Mouse (Mus musculus) embryonic facial prominence, embryonic 11.5 days (tissue): ENCODE data around the gene Rnf44. TPM values are rescaled to one million over a fixed set of nuclear protein-coding genes. Genes with fewer than 3 reads are reported as not detected.

Source experiments
- ATAC-seq: fragments of 200-750 bp; cut with Nextera tagmentation; replicated peaks from 2 replicates; pipeline ENCODE4 v1.8.0; 2017; ENCODE audit warnings: low read depth; ENCODE audit not compliant: insufficient number of reproducible peaks, low FRiP score, low TSS enrichment
- DNase-seq: peaks from one replicate; pipeline ENCODE4 v3.0.0-alpha.2; 2015; ENCODE audit warnings: low spot score
- H3K27ac ChIP-seq: fragments of 300-500 bp; sonication (generic); replicated peaks from 2 replicates; pipeline ENCODE4 v1.5.1; 2014; ENCODE audit warnings: mild to moderate bottlenecking, low read depth, low read length, control low read depth
- H3K27me3 ChIP-seq: fragments of 300-500 bp; sonication (generic); 2 replicates; pipeline ENCODE4 v1.6.1; 2014; ENCODE audit warnings: mild to moderate bottlenecking, low read length, moderate library complexity, mixed read lengths; ENCODE audit not compliant: control insufficient read depth, insufficient read depth
- H3K36me3 ChIP-seq: fragments of 300-500 bp; sonication (generic); replicated peaks from 2 replicates; pipeline ENCODE4 v1.6.1; 2014; ENCODE audit warnings: low read depth, mild to moderate bottlenecking, low read length, moderate library complexity, mixed read lengths; ENCODE audit not compliant: control insufficient read depth, insufficient read depth
- H3K4me1 ChIP-seq: fragments of 300-500 bp; sonication (generic); 2 replicates; pipeline ENCODE4 v1.6.1; 2014; ENCODE audit warnings: low read length, mixed read lengths; ENCODE audit not compliant: control insufficient read depth, insufficient read depth
- H3K4me2 ChIP-seq: fragments of 300-500 bp; sonication (generic); 2 replicates; pipeline ENCODE4 v1.6.1; 2014; ENCODE audit warnings: low read depth, mild to moderate bottlenecking, control low read depth, low read length, moderate library complexity
- H3K4me3 ChIP-seq: fragments of 300-500 bp; sonication (generic); 2 replicates; pipeline ENCODE4 v1.5.1; 2014; ENCODE audit warnings: low read depth, low read length, control low read depth
- H3K9ac ChIP-seq: fragments of 300-500 bp; sonication (generic); replicated peaks from 2 replicates; pipeline ENCODE4 v1.6.1; 2014; ENCODE audit warnings: mild to moderate bottlenecking, control low read depth, low read length
- H3K9me3 ChIP-seq: fragments of 300-500 bp; sonication (generic); replicated peaks from 2 replicates; pipeline ENCODE4 v1.6.1; 2016; ENCODE audit warnings: mild to moderate bottlenecking, low read length, inconsistent platforms, mixed read lengths; ENCODE audit not compliant: control insufficient read depth
- WGBS: fragments of 180-500 bp; shearing (Covaris S2); extraction: QIAGEN DNeasy Blood & Tissue Kit; methylation state at CpG from one replicate; pipeline ENCODE4 v1.1.7; 2014; 5-methylcytosine and 5-hydroxymethylcytosine counted together
- polyA plus RNA-seq: library from polyadenylated mRNA; unstranded; fragments of >200 nt; fragmentation: Nextera tagmentation; extraction: Ambion mirVana; gene quantifications from 2 replicates; pipeline ENCODE4 v1.2.1, GENCODE M21; 2014

Gene Rnf44
- polyA plus RNA-seq, 1 experiment from 2014 or later: 65.0 TPM

DNA sequence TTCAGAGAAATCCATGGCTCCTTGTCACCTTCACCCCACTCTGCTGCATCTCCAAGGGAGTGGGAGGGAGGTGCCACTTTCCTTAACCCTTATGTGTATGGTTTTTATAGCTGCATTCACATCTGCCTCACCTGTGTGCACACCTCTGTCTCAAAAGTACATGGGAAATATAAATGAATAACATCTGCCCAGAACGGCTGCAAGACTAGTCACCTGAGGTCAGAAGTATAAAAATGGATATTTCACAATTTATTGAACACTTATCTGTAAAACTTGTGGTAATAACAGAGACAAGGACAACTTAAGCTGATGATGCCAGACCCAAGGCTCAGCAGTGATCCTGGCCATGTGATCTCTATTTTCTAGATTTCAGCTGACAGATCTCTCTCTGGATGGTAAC is 29.2 kb downstream of the Rnf44 start:
- H3K4me3 ChIP-seq: no peak overlapping the region
- H3K4me1 ChIP-seq: no peaks in the 10 kb centered on the region
- 91% methylated on average over 1 of the region's 1 CpGs for WGBS
- DNase-seq (no peak), ATAC-seq (no peak)
- H3K9me3 ChIP-seq: no peaks in the 10 kb centered on the region
- H3K9ac ChIP-seq: no peak overlapping the region
- no peak overlapping the region for H3K4me2 ChIP-seq
- H3K27ac ChIP-seq: no peak overlapping the region
- H3K36me3 ChIP-seq: peaks cover 8% of the 10 kb centered on the region
- no peaks in the 10 kb centered on the region for H3K27me3 ChIP-seq

DNA sequence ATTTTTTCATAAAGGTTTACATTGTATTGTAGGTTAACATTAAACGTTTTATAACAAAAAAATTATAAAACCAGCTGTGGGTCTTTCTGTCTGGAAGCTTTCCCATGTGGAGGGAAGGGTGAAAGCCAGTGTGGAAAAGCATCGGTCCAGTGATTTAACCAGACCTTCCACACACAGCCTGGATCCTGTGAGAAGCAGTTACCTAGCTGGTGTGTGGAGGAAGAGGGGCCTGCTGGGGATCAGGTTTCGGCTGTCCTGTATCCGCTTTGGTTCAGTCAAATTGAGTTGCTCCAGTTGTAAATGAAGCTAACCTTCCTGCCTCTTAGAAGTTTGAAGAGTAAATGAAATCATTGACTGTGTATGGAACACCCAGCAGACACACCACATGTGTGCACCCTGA is 29.7 kb downstream of the Rnf44 start:
- Histone ChIP-seq H3K36me3 (peaks cover 8% of the 10 kb centered on the region), H3K4me3 (no peak overlapping the region), H3K27me3 (no peaks in the 10 kb centered on the region), H3K9me3 (no peaks in the 10 kb centered on the region), H3K9ac (no peak overlapping the region), H3K4me1 (no peaks in the 10 kb centered on the region), H3K27ac (no peak overlapping the region), H3K4me2 (no peak overlapping the region)
- ATAC-seq (no peak), DNase-seq (no peak)
- WGBS: 75% methylated on average over 4 of the region's 4 CpGs

DNA sequence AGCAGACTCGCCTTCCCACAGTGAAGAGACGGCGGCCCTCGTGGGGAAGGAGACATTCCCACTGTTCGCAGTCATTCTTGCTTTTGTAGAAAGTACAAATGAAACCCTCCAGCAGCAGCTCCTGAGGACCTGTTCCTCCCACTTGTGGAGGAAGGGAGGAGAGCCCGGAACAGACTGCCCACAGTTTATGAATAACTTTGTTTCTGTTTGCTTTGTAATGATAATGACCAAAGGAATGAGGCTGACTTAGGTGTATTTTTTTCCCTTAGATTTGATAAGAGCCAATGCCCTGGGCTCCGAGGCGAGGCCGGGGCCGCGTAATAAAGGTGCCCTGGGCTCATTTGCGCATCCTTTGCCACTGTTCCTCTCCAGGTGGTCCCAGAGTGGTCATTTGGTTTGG is 32.3 kb downstream of the Rnf44 start:
- no peaks in the 10 kb centered on the region for H3K9me3 ChIP-seq
- H3K36me3 ChIP-seq: peaks cover 8% of the 10 kb centered on the region
- no peak overlapping the region for H3K9ac ChIP-seq
- WGBS: 92% methylated on average over 12 of the region's 12 CpGs
- no peak overlapping the region for H3K27ac ChIP-seq
- DNase-seq (no peak), ATAC-seq (no peak)
- H3K4me3 ChIP-seq: no peak overlapping the region
- no peak overlapping the region for H3K4me2 ChIP-seq
- no peaks in the 10 kb centered on the region for H3K4me1 ChIP-seq
- no peaks in the 10 kb centered on the region for H3K27me3 ChIP-seq

DNA sequence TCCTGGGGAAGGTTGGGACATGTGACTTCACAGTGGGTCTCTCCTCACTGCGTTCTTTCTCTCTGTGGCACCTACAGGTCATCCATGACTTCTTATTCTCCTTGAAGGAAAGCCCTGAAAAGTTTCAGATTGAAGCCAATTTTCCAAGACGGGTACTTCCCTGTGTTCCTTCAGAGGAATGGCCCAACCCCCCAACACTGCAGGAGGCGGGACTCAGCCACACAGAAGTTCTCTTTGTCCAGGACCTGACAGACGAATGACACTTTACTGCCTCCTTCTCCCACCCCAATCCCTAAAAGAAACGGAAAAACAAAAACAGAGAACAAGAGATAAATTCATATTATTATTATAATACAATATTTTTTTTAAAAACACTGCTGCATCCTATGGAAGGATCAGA is 32.8 kb downstream of the Rnf44 start:
- no peak overlapping the region for H3K27ac ChIP-seq
- H3K9ac ChIP-seq: no peak overlapping the region
- no peaks in the 10 kb centered on the region for H3K27me3 ChIP-seq
- H3K4me2 ChIP-seq: no peak overlapping the region
- WGBS: 57% methylated on average over 5 of the region's 5 CpGs
- H3K36me3 ChIP-seq: peaks cover 8% of the 10 kb centered on the region
- H3K4me1 ChIP-seq: no peaks in the 10 kb centered on the region
- no peak for ATAC-seq
- no peak overlapping the region for H3K4me3 ChIP-seq
- no peaks in the 10 kb centered on the region for H3K9me3 ChIP-seq
- DNase-seq: no peak

DNA sequence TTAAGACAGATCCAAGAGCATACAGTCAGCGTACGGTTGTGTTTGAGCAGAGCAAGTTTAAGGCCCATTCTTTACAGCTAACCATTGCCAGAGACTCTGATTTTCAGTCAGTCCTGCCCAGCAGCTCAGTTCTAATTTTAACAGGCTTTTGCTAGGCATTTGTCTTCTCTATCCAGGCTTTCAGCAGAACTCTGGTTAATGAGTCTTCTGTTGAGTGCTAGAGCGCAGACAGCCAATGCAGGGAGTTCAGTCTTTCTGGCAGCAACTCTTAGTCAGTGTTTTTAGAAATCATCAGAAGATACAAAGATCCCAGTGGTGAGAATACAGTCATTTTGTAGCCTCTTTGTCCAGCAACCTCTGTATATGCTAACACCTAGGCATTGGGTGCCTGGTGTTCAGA is 43.2 kb downstream of the Rnf44 start:
- no peak overlapping the region for H3K4me2 ChIP-seq
- no peak overlapping the region for H3K9ac ChIP-seq
- H3K27ac ChIP-seq: no peak overlapping the region
- H3K4me3 ChIP-seq: no peak overlapping the region
- H3K4me1 ChIP-seq: no peaks in the 10 kb centered on the region
- no peak for ATAC-seq
- no peaks in the 10 kb centered on the region for H3K27me3 ChIP-seq
- H3K9me3 ChIP-seq: no peaks in the 10 kb centered on the region
- WGBS: 93% methylated on average over 3 of the region's 3 CpGs
- no peak for DNase-seq
- peaks cover 22% of the 10 kb centered on the region for H3K36me3 ChIP-seq

DNA sequence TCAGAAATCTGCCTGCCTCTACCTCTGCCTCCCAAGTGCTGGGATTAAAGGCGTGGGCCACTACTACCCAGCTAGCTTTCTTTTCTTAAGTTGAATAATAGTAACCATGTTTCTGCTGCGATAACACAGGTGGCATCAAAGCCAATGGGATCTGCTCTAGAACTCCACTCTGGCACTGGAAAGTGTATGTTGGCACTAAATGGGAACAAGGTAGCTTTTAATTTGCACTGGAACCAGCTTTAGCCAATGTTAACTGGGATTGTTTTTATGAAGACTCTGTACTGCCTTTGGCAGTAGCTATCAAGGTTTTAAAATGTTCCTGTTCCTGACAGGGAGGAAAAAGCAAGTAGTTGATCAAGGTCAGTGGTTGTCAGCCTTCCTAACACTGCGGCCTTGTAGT is 58.7 kb downstream of the Rnf44 start:
- ATAC-seq (no peak), DNase-seq (no peak)
- 94% methylated on average over 3 of the region's 3 CpGs for WGBS
- no peak overlapping the region for H3K4me3 ChIP-seq
- no peak overlapping the region for H3K27ac ChIP-seq
- H3K9me3 ChIP-seq: no peaks in the 10 kb centered on the region
- H3K4me2 ChIP-seq: no peak overlapping the region
- H3K9ac ChIP-seq: no peak overlapping the region
- H3K36me3 ChIP-seq: no peaks in the 10 kb centered on the region
- no peaks in the 10 kb centered on the region for H3K27me3 ChIP-seq
- H3K4me1 ChIP-seq: no peaks in the 10 kb centered on the region

DNA sequence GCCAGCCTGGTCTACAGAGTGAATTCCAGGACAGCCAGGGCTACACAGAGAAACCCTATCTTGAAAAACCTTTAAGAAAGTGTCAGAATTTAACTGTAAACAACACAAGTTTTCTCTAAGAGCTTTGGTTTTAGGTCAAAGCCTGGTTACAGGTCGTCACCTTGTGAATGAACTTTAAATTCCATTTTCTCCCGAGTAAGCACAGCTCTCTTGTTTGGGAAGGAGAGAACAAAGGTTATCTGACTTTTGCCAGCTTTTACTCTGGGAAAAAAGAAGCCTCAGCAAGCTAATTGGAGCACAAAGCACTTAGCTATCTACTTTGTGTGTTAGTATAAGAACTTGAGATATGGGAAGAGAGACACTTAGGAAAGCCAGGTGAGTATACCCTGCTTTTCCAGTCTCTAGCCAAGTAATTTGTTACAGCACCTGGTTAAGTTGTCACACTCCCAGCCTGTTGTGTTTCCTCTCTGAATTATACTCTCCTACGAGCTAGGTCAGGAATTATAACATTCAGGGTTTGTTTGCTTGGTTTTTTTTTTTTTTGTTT is 60.9 kb downstream of the Rnf44 start:
- no peak for ATAC-seq
- no peak overlapping the region for H3K4me3 ChIP-seq
- H3K36me3 ChIP-seq: no peaks in the 10 kb centered on the region
- no peak for DNase-seq
- no peaks in the 10 kb centered on the region for H3K9me3 ChIP-seq
- no peaks in the 10 kb centered on the region for H3K27me3 ChIP-seq
- no peak overlapping the region for H3K4me2 ChIP-seq
- H3K27ac ChIP-seq: no peak overlapping the region
- WGBS: 69% methylated on average over 3 of the region's 3 CpGs
- no peak overlapping the region for H3K9ac ChIP-seq
- no peaks in the 10 kb centered on the region for H3K4me1 ChIP-seq
